Mouse (Mus musculus): ENCODE results near the gene Akap11.

DNA sequence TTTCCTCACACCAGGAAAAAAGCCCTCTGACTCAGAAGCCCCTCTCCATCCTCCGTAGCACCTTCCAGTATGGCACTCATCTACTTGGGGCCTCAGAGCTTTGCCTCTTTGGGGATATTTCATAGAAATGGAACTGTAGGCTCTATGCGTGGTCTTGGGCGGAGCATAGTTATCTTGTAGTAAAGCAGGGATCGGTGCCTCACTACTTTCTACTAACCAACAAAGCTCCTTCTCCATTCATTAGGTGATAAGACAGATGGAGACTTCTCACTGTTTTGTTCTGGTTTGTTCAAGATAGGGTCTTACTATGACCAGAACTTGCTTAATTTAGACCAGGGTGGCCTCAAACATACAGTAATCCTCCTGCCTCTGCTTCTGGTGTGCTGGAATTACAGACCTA lies 39.9 kb downstream of the Akap11 start:
- TF ChIP-seq GATA1 (IDR thresholded peaks at IDR 0.05; ENCODE audit: low read length) (no peak), TAL1 (IDR thresholded peaks at IDR 0.05; ENCODE audit: low read length) (no peak)

Data from erythroblast, embryonic 14.5 days (primary cell).